Mouse (Mus musculus): Measurements from ENCODE around the gene Reep1. TPM values are rescaled to one million over a fixed set of nuclear protein-coding genes. Genes with fewer than 3 reads are reported as not detected.
"Not testable (repeated sequence)": the region's sequence is repeated elsewhere in the genome, so short reads cannot be mapped to it uniquely, and the experiment has no call there.

Reep1 gene
- polyA plus RNA-seq, 1 experiment from 2014 or later, result 21.2 TPM

DNA sequence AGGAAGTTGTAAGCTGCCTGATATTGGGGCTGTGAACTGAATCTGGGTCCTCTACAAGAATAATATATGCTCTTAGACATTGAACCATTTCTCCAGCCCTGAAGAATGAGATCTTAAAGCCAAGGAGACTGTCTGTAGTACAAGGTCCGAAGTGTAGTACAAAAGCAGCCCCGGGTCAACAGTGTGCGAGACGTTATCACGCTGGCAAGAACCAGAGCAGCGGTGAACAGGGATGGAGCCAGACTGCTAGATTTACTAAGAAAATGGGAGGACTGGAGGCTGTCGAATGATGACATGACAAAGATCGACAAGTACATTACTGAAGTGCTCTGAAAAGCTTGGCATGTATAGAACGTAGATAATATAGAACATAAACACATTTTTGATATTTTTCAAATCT lies 122.4 kb downstream of the Reep1 start:
- no peak overlapping the region for H3K4me3 ChIP-seq
- 81% methylated on average over 9 of the region's 9 CpGs for WGBS
- peaks cover 8% of the 10 kb centered on the region for H3K4me1 ChIP-seq
- H3K36me3 ChIP-seq, result peaks cover 10% of the 10 kb centered on the region
- no peak for DNase-seq (ENCODE audit: low spot score)
- no peaks in the 10 kb centered on the region for H3K9me3 ChIP-seq
- no peaks in the 10 kb centered on the region for H3K27me3 ChIP-seq (ENCODE audit: insufficient read depth, poor library complexity, severe bottlenecking)
- no peak overlapping the region for H3K27ac ChIP-seq

DNA sequence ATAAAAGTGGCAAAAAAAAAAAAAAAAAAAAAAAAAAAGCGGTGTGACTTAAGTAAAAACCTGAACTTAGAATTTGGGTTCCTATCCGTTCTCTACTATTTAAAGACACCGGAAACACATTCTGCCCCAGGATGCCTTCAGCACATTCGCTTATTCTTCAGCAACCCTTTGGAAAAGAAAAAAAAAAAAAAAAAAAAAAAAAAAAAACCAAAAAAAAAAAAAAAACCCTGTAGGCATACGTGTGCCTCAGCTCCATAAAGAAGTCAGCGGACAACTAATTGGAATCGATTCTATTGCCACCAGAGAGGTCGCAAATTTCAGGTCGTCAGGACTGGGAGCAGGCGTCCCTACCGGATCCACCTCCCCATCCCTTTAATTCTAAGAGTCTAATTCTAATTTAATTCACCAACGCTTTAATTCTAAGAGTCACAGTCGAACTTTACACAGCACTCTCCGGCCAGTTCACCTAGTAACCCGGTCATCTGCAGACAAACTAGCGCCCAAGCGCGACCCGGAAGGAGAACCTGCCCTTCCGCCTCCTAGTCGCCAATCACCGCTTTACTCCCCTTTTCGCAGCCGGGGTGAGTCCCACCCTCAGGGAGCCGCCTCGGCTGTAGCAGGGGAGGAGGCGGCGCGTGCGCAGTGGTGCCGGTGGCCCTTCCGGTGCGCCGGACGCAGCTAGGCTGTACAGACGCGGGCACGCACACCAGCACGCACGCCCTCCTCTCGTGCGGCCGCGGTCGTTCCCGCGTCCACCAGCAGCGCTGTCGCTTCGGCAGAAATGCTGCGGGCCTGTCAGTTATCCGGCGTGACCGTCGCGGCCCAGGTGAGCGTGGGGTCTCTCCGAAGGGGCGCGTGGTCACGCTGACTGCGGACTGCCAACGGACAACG lies 123.6 kb downstream of the Reep1 start, which contains the start of gene Immt:
Gene Immt (plus strand): TSS at position 642 of the 891 bp plus-strand sequence.
- H3K4me1 ChIP-seq, result peaks cover 8% of the 10 kb centered on the region
- no peaks in the 10 kb centered on the region for H3K27me3 ChIP-seq (ENCODE audit: insufficient read depth, poor library complexity, severe bottlenecking)
- DNase-seq (ENCODE audit: low spot score), result peak; percentile 99
- H3K27ac ChIP-seq, result peak within 1 kb of the TSS; percentile 93
- peaks cover 20% of the 10 kb centered on the region for H3K36me3 ChIP-seq
- H3K4me3 ChIP-seq, result peak within 1 kb of the TSS; percentile 83
- no peaks in the 10 kb centered on the region for H3K9me3 ChIP-seq
- WGBS, result under 1% methylated on average over 63 of the region's 64 CpGs

DNA sequence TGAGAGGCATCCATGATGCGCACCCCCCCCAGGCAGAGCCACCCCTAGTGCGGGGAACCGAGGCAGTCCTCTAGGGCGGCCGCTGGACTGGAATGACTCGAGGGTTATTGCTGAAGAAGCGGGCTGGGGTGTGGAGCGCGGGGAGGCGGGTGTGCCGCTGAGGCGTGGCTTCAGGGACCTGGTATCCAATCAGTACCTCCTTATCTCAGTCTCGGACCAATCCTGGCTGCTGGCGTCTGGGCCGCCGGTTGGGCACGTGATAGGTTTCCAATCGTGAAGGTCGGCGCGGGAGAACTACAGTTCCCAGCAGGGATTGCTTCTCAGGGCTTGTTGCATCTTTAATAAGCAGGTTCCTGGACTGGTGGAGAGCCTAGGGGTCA lies 124.2 kb downstream of the Reep1 start:
- DNase-seq (ENCODE audit: low spot score), result peak; percentile 99
- peaks cover 8% of the 10 kb centered on the region for H3K4me1 ChIP-seq
- peak overlapping the region; percentile 93 for H3K27ac ChIP-seq
- H3K36me3 ChIP-seq, result peaks cover 26% of the 10 kb centered on the region
- WGBS, result under 1% methylated on average over 21 of the region's 21 CpGs
- H3K9me3 ChIP-seq, result no peaks in the 10 kb centered on the region
- H3K27me3 ChIP-seq (ENCODE audit: insufficient read depth, poor library complexity, severe bottlenecking), result no peaks in the 10 kb centered on the region
- peak overlapping the region; percentile 83 for H3K4me3 ChIP-seq

DNA sequence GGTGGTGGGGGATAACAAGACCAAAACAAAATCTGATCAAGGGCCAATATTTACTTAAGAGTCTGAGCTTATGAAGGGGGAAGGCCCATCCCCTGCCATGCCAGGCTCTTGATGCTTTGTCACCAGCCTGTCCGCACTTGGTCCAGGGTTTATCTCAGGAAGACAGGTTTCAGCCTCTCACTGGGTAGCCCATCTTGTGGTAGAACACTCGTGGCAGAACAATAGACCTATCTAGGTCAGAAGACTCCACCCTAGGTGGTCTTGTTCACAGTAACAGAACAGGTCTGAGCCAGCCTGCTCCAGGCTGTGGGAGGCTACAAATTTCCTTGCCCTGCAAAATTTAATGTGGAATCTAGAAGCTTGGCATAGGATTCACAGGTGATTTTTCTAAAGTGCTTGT lies 129.4 kb downstream of the Reep1 start:
- H3K27ac ChIP-seq, result no peak overlapping the region
- no peak overlapping the region for H3K4me3 ChIP-seq
- H3K27me3 ChIP-seq (ENCODE audit: insufficient read depth, poor library complexity, severe bottlenecking), result no peaks in the 10 kb centered on the region
- H3K4me1 ChIP-seq, result peaks cover 8% of the 10 kb centered on the region
- DNase-seq (ENCODE audit: low spot score), result no peak
- 61% methylated on average over 2 of the region's 2 CpGs for WGBS
- H3K36me3 ChIP-seq, result peaks cover 30% of the 10 kb centered on the region
- no peaks in the 10 kb centered on the region for H3K9me3 ChIP-seq

DNA sequence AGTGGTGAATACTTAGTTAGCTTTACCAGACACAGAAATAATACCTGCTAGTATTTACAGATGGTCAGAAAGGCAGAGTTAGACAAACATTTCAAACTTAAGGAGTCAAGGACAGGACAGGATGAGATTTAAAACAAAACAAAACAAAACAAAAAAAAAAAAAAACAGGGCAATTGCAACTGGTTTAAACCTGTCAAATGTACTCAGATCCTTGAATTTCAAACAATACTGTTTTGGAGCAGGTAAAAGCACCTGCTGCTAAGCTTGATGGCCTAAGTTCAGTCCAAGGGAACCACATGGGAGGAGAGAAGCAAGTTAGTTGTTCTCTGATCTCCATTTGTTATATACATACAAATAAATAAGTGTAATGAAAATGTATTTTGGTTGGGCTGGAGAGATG lies 132.5 kb downstream of the Reep1 start:
- no peak for DNase-seq (ENCODE audit: low spot score)
- Histone ChIP-seq H3K36me3 (peaks cover 24% of the 10 kb centered on the region), H3K9me3 (no peaks in the 10 kb centered on the region), H3K4me3 (no peak overlapping the region), H3K4me1 (no peaks in the 10 kb centered on the region), H3K27me3 (ENCODE audit: insufficient read depth, poor library complexity, severe bottlenecking) (no peaks in the 10 kb centered on the region), H3K27ac (no peak overlapping the region)

DNA sequence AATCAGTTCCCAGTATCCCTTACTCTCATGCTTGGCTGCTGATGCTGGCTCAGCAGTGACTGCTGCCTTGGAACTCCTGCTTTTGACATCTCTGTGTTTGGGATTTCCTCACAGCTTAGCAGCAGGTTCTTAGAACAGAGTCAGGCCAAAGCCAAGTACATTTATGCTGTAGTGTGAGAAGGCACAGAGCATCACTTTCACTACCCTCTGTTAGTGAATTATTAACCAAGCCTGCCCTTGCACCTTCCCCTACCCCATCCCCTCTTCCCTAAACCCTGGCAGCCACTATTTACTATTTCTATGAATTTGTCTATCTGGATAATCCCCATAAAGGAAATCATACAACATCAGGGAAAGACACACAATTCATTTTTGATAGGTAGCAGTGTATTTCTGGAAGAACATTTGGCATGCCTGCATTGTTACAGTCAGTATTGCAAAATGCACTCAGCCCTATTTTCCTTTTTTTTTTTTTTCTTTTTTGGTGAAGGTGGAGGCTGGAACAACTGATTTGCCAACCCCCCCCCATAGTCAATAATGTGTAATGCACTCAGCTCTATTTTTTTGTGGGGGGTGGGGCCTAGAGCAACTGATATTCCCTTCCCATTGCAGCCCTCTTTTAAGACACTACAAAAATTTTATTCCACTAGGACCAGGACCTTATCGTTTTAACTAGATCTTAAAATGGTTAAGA lies 133.4 kb downstream of the Reep1 start:
- no peaks in the 10 kb centered on the region for H3K4me1 ChIP-seq

DNA sequence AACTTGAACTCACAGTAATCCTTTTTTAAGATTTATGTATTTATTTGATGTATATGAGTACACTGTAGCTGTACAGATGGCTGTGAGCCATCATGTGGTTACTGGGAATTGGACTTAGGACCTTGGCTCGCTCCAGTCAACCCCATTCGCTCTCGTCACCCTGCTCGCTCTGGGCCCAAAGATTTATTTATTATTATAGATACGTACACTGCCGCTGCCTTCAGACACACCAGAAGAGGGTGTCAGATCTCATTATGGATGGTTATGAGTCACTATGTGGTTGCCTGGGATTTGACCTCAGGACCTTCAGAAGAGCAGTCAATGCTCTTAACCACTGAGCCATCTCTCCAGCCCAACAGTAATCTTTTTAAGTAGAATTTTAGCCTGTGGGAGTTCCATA lies 139.5 kb downstream of the Reep1 start:
- not testable (repeated sequence) for H3K27ac ChIP-seq; DNase-seq (ENCODE audit: low spot score)

More for the DNA sequence above, 133.4 kb downstream of the Reep1 start:
- DNase-seq (ENCODE audit: low spot score), result no peak
- no peak overlapping the region for H3K4me3 ChIP-seq
- WGBS, result 93% methylated on average over 1 of the region's 1 CpGs
- no peaks in the 10 kb centered on the region for H3K27me3 ChIP-seq (ENCODE audit: insufficient read depth, poor library complexity, severe bottlenecking)
- H3K9me3 ChIP-seq, result no peaks in the 10 kb centered on the region
- peaks cover 25% of the 10 kb centered on the region for H3K36me3 ChIP-seq
- no peak overlapping the region for H3K27ac ChIP-seq

More for the DNA sequence above, 139.5 kb downstream of the Reep1 start:
- whole genome bisulfite sequencing, result 95% methylated on average over 6 of the region's 6 CpGs
- H3K4me1 ChIP-seq; H3K9me3 ChIP-seq; H3K4me3 ChIP-seq; H3K27me3 ChIP-seq (ENCODE audit: insufficient read depth, poor library complexity, severe bottlenecking): not testable (repeated sequence)
- H3K36me3 ChIP-seq, result peaks cover 57% of the 10 kb centered on the region

Other genes starting within 250 kb of the Reep1 start
- 12.6 and 14.4 TPM in 2 replicates for gene Rnf103, start 213.7 kb upstream of the Reep1 start, polyA plus RNA-seq (2016; fragmentation: Nextera tagmentation; extraction: Ambion mirVana)
- gene Chmp3, start 163.8 kb upstream of the Reep1 start, polyA plus RNA-seq (2016; fragmentation: Nextera tagmentation; extraction: Ambion mirVana), result 62.1 and 69.8 TPM in 2 replicates
- 42.8 and 43.9 TPM in 2 replicates for gene Kdm3a, start 74.6 kb upstream of the Reep1 start, polyA plus RNA-seq (2016; fragmentation: Nextera tagmentation; extraction: Ambion mirVana)
- 64.7 and 68.8 TPM in 2 replicates for gene Mrpl35, start 119.4 kb downstream of the Reep1 start, polyA plus RNA-seq (2016; fragmentation: Nextera tagmentation; extraction: Ambion mirVana)
- 271 and 337 TPM in 2 replicates for gene Immt, start 123.8 kb downstream of the Reep1 start, polyA plus RNA-seq (2016; fragmentation: Nextera tagmentation; extraction: Ambion mirVana)
- 140 and 141 TPM in 2 replicates for gene Ptcd3, start 201.2 kb downstream of the Reep1 start, polyA plus RNA-seq (2016; fragmentation: Nextera tagmentation; extraction: Ambion mirVana)
- 37.8 and 40.0 TPM in 2 replicates for gene Polr1a, start 201.5 kb downstream of the Reep1 start, polyA plus RNA-seq (2016; fragmentation: Nextera tagmentation; extraction: Ambion mirVana)

Data from heart, embryonic 10.5 days (tissue).